Comparison of ENCODE assay signal across 7 mouse cellular contexts in genomic region chr17:65884691-65885397, GRCm38 (mm10). TPM values are rescaled to one million over a fixed set of nuclear protein-coding genes. Genes with fewer than 3 reads are reported as not detected.
A peak's percentile ranks its signal among the peaks of the same experiment; 100 is the strongest.
DNase-seq lines count a peak whose midpoint lies in the region; ATAC-seq lines count a peak whose summit lies in the region.

No protein-coding gene starts in this region.

- peak overlapping the region; percentile 82 for H3K9ac ChIP-seq in embryonic facial prominence, embryonic 11.5 days (replicated peaks; ENCODE audit: low read length)
- peak overlapping the region; percentile 94 for H3K9ac ChIP-seq in midbrain, embryonic 13.5 days (replicated peaks)

- peak overlapping the region; percentile 95 for H3K4me2 ChIP-seq in embryonic facial prominence, embryonic 11.5 days (ENCODE audit: low read depth, low read length)
- H3K4me2 ChIP-seq in midbrain, embryonic 13.5 days (replicated peaks): peak overlapping the region; percentile 96

- ATAC-seq in embryonic facial prominence, embryonic 11.5 days (replicated peaks; ENCODE audit: insufficient number of reproducible peaks, low FRiP score, low TSS enrichment, low read depth): peak; percentile 100
- peak; percentile 80 for ATAC-seq in granulocyte monocyte progenitor cell, adult 5-6 weeks (replicated peaks; ENCODE audit: poor library complexity, severe bottlenecking)
- peak; percentile 100 for ATAC-seq in midbrain, embryonic 13.5 days

- H3K4me1 ChIP-seq in embryonic facial prominence, embryonic 11.5 days (ENCODE audit: control insufficient read depth, insufficient read depth, low read length): no peaks in the 10 kb centered on the region
- peaks cover 22% of the 10 kb centered on the region for H3K4me1 ChIP-seq in limb, embryonic 10.5 days
- H3K4me1 ChIP-seq in midbrain, embryonic 13.5 days (replicated peaks): peaks cover 36% of the 10 kb centered on the region

- peak overlapping the region; percentile 79 for H3K27ac ChIP-seq in embryonic facial prominence, embryonic 11.5 days (replicated peaks; ENCODE audit: low read depth, low read length)
- peak overlapping the region; percentile 91 for H3K27ac ChIP-seq in limb, embryonic 10.5 days
- peak overlapping the region; percentile 92 for H3K27ac ChIP-seq in midbrain, embryonic 13.5 days

- no peaks in the 10 kb centered on the region for H3K27me3 ChIP-seq in embryonic facial prominence, embryonic 11.5 days (ENCODE audit: control insufficient read depth, insufficient read depth, low read length)
- H3K27me3 ChIP-seq in limb, embryonic 10.5 days (ENCODE audit: low read depth, poor library complexity, severe bottlenecking): no peaks in the 10 kb centered on the region
- no peaks in the 10 kb centered on the region for H3K27me3 ChIP-seq in midbrain, embryonic 13.5 days

- DNase-seq in adrenal gland, postnatal 14 days: peak; percentile 100
- DNase-seq in embryonic facial prominence, embryonic 11.5 days (ENCODE audit: low spot score): peak; percentile 100
- peak; percentile 100 for DNase-seq in kidney, adult 11 months
- peak; percentile 98 for DNase-seq in limb, embryonic 10.5 days (ENCODE audit: low spot score)
- peak; percentile 97 for DNase-seq in spleen, adult 12 weeks (ENCODE audit: low spot score)

- no peaks in the 10 kb centered on the region for H3K9me3 ChIP-seq in embryonic facial prominence, embryonic 11.5 days (replicated peaks; ENCODE audit: control insufficient read depth, low read length)
- H3K9me3 ChIP-seq in limb, embryonic 10.5 days (replicated peaks): no peaks in the 10 kb centered on the region
- no peaks in the 10 kb centered on the region for H3K9me3 ChIP-seq in midbrain, embryonic 13.5 days

- WGBS in embryonic facial prominence, embryonic 11.5 days: under 1% methylated on average over 60 of the region's 67 CpGs
- under 1% methylated on average over 67 of the region's 67 CpGs for WGBS in limb, embryonic 10.5 days
- under 1% methylated on average over 63 of the region's 67 CpGs for WGBS in midbrain, embryonic 13.5 days

- H3K4me3 ChIP-seq in embryonic facial prominence, embryonic 11.5 days (ENCODE audit: low read depth, low read length): peak overlapping the region; percentile 79
- H3K4me3 ChIP-seq in limb, embryonic 10.5 days: peak overlapping the region; percentile 90
- peak overlapping the region; percentile 98 for H3K4me3 ChIP-seq in midbrain, embryonic 13.5 days (replicated peaks)

- H3K36me3 ChIP-seq in embryonic facial prominence, embryonic 11.5 days (replicated peaks; ENCODE audit: control insufficient read depth, insufficient read depth, low read depth, low read length): no peaks in the 10 kb centered on the region
- no peaks in the 10 kb centered on the region for H3K36me3 ChIP-seq in limb, embryonic 10.5 days
- no peaks in the 10 kb centered on the region for H3K36me3 ChIP-seq in midbrain, embryonic 13.5 days

RNA-seq across cellular contexts. Expression of gene Ralbp1, which starts 0.8 kb away (rescaled TPM):
- 37.6 and 48.7 TPM in 2 replicates for total RNA-seq in adrenal gland, postnatal 14 days (2021)
- polyA plus RNA-seq in embryonic facial prominence, embryonic 11.5 days (2014; fragmentation: Nextera tagmentation; extraction: Ambion mirVana): 47.8 and 48.4 TPM in 2 replicates
- 40.5 and 41.4 TPM in 2 replicates for total RNA-seq in granulocyte monocyte progenitor cell, adult 5-6 weeks (2014; fragmentation: Nextera tagmentation)
- 71.5 and 76.3 TPM in 2 replicates for total RNA-seq in granulocyte monocyte progenitor cell, adult 5-6 weeks (2017)
- 53.4 and 64.7 TPM in 2 replicates for polyA plus RNA-seq in limb, embryonic 10.5 days (2016; fragmentation: Nextera tagmentation; extraction: Ambion mirVana)
- 49.8 TPM in 2 replicates for polyA plus RNA-seq in midbrain, embryonic 13.5 days (2015; fragmentation: Nextera tagmentation; extraction: Ambion mirVana)

Comparison
In these comparisons a context has a peak if more than half of its experiments do, and no peak if none do; other contexts are left out.
1. Peak in every context shown above with its lines: DNase-seq, ATAC-seq, H3K4me3 ChIP-seq and H3K27ac ChIP-seq.